Mouse (Mus musculus) erythroblast, embryonic 14.5 days (primary cell): ENCODE data around the gene Mettl22.

ENCODE experiments used
- GATA1 ChIP-seq: IDR thresholded peaks from 2 replicates; pipeline ENCODE4 v1.6.1; 2012; ENCODE audit warnings: low read length, inconsistent platforms, mixed read lengths
- TAL1 ChIP-seq: IDR thresholded peaks from 3 replicates; pipeline ENCODE4 v1.6.1; 2012; ENCODE audit warnings: low read length, inconsistent platforms, mixed read lengths

- TF ChIP-seq GATA1 (no peak), TAL1 (no peak)
Observed at GRCm38 (mm10) chr16:8489340-8489739, 18.8 kb downstream of the Mettl22 start.
